Mouse (Mus musculus): ENCODE results near the gene Kat8. TPM values are rescaled to one million over a fixed set of nuclear protein-coding genes. Genes with fewer than 3 reads are reported as not detected.

The Kat8 gene
- polyA plus RNA-seq (2014; fragmentation: Illumina TruSeq; extraction: RNeasy Lipid Tissue Mini Kit (QIAGEN cat#74804); ENCODE audit: low read depth, low replicate concordance) = 8.5 TPM

DNA sequence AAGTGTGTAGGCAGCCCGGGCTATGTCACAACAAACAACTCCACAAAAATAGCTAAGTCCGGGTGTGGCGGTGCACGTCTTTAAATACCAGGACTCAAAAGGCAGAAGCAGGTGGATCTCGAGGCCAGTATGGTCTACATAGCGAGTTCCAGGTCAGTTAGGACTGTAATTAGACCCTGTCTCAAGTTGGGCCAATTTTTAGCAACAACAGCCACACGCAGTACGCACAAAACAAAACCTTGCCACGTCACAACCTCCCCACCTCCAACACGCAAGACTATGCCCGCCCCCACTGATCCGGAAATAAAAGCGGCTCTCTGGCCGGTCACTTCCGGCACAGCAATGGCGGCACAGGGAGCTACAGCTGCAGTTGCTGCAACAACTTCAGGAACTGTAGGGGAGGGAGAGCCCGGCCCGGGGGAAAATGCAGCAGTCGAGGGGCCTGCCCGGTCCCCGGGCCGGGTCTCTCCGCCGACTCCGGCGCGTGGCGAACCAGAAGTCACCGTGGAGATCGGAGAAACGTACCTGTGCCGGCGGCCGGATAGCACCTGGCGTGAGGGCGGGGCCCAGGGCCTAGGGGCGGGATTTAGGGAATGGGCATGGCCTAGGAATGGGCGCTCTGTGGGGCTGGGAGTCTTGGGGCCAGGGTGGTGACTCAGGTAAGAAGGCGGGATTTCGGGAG lies at the start of gene Kat8:
Gene Kat8 (plus strand): TSS at position 327 of the 682 bp plus-strand sequence.

DNA sequence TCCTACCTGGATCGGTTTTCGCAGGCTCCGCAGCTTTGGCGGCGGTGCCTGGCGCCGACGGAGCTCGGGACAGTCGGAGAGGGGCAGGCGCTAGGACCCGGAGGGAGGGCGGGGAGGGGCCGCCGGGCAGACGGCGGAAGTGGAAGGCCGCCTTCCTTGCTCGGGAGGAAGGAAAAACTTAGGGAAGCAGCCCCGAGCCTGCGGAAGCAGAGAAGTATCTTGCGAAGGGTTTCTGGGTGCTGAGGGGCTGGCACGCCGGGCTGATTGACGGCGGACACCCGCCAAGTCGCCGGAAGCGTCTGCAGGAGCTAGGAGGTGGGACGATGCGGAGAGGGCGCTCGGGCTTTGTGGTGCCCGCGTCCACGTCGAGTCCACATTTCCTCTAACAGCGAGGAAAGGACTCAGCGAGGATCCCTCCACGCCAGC lies 36.3 kb upstream of the Kat8 start, which contains the start of gene Zfp646:
Gene Zfp646 (plus strand): TSS at position 181 of the 426 bp plus-strand sequence.

GRCm38 (mm10) chr7:127876467-127877348 lies 35.6 kb upstream of the Kat8 start, which contains the start of gene Zfp668:
Zfp668 (minus strand) TSS chr7:127876828.

GRCm38 (mm10) chr7:127890798-127891197 lies 21.5 kb upstream of the Kat8 start, which contains the start of gene Prss53:
Prss53 (minus strand) TSS chr7:127890970.

DNA sequence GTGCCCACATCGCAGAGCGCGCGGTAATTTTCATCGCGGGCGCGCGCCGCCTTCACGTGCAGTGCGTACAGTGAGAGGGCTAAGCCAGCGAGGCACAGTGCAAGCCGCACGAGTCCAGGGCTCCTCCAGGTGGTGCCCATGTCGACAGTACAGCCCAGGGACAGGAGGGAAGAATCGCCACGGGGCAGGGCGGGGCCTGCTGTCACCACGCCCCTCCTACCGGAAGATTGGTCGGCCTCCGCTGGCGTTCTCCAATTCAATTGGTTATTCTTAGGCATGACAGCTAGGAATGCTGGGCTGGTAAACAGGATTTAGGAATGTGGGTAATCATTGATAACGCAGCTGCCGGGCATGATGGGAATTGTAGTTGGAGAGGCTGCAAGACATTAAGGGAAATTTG lies 16.9 kb upstream of the Kat8 start, which contains the start of the genes Gm21974 and Vkorc1:
Gene Gm21974 (minus strand): TSS at position 13 of the 400 bp plus-strand sequence.
Gene Vkorc1 (minus strand): TSS at position 176 of the 400 bp plus-strand sequence.

DNA sequence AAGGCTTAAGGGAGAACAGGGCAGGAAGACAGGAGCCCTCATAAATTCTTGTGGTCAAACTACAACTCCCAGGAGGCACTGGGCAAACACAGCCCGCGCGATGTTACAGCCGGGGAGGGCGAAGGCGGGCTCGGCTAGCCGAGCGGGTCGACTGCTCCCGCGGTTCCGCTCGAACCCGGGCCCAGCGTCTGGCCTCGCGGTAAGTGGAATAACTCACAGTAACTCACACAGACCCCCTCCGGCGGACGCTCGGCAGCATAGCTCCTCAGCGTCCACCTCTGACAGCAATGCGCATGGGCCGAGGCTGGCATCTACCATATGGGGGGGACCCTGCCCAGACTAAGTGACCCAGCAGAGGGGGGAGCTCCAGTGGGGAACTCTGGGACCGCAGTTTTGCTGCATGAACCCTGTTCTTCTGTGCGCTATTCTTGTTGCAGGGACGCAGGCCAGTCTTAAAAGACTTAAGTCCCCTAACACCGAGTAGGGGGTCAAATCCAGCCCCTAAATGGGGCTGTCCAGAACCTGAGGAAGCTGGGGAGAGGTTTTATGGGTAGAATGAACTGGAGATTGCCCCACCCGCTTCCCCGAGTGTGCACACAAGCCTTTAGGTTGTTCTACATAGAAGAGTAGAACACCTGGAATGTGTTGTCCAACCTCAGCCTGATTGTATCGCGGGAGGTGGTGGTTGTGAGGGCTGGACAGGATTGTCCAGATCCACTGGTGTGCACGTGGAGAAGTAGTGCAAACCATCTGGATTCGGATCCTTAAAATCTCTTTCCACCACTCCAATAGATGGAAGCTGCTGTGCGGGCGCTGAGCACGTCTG lies 8.1 kb upstream of the Kat8 start, which contains the start of gene Bckdk:
Gene Bckdk (plus strand): TSS at position 112 of the 826 bp plus-strand sequence.

GRCm38 (mm10) chr7:127929923-127930322 lies 17.6 kb downstream of the Kat8 start, which contains the start of gene Prss8:
Prss8 (minus strand) TSS chr7:127930104.

DNA sequence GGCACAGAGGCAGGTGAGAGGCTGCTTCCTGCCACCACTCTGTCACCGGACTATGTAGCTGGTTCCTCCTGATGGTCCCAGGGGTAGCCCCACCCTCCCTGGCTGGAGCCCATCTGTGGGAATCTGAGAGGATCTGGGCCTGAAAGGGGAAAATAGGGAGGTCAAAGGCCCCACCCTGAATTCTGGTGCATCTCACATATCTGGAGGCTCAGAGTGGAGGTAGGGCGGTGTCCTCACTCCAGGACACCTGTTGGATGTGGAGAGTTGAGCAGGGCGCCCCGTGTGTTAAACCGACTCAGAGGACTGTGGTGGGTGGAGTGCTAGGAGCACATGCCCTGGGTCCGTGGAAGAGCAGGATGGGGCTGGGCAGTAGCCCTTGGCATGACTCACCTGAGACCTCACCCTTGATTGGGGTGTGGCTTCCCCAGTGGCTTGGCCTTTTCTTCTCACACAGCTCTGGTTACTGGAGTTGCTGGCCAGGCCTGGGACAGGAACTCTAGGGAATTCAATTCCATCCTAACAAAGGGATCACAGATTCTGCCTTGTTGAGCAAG lies 34.2 kb downstream of the Kat8 start, which contains the start of gene Prss36:
Gene Prss36 (minus strand): TSS at position 256 of the 554 bp plus-strand sequence.

GRCm38 (mm10) chr7:127967004-127967921 lies 54.9 kb downstream of the Kat8 start, which contains the start of gene Fus:
Fus (plus strand) TSS chr7:127967457.

Other genes with a start within 250 kb of the Kat8 start
- 5.5 TPM for gene Bcl7c, start 203.6 kb upstream of the Kat8 start, polyA plus RNA-seq (2014; fragmentation: Illumina TruSeq; extraction: RNeasy Lipid Tissue Mini Kit (QIAGEN cat#74804); ENCODE audit: low read depth, low replicate concordance)
- gene Ctf1, start 199.8 kb upstream of the Kat8 start, polyA plus RNA-seq (2014; fragmentation: Illumina TruSeq; extraction: RNeasy Lipid Tissue Mini Kit (QIAGEN cat#74804); ENCODE audit: low read depth, low replicate concordance) = 2.6 TPM
- not detected for gene Ctf2, start 180.3 kb upstream of the Kat8 start, polyA plus RNA-seq (2014; fragmentation: Illumina TruSeq; extraction: RNeasy Lipid Tissue Mini Kit (QIAGEN cat#74804); ENCODE audit: low read depth, low replicate concordance)
- 0.29 TPM for gene Fbxl19, start 168.0 kb upstream of the Kat8 start, polyA plus RNA-seq (2014; fragmentation: Illumina TruSeq; extraction: RNeasy Lipid Tissue Mini Kit (QIAGEN cat#74804); ENCODE audit: low read depth, low replicate concordance)
- gene Orai3, start 142.7 kb upstream of the Kat8 start, polyA plus RNA-seq (2014; fragmentation: Illumina TruSeq; extraction: RNeasy Lipid Tissue Mini Kit (QIAGEN cat#74804); ENCODE audit: low read depth, low replicate concordance) = 5.6 TPM
- 7.7 TPM for gene Setd1a, start 135.8 kb upstream of the Kat8 start, polyA plus RNA-seq (2014; fragmentation: Illumina TruSeq; extraction: RNeasy Lipid Tissue Mini Kit (QIAGEN cat#74804); ENCODE audit: low read depth, low replicate concordance)
- not detected for gene Gm49388, start 126.9 kb upstream of the Kat8 start, polyA plus RNA-seq (2014; fragmentation: Illumina TruSeq; extraction: RNeasy Lipid Tissue Mini Kit (QIAGEN cat#74804); ENCODE audit: low read depth, low replicate concordance)
- 17.3 TPM for gene Hsd3b7, start 111.9 kb upstream of the Kat8 start, polyA plus RNA-seq (2014; fragmentation: Illumina TruSeq; extraction: RNeasy Lipid Tissue Mini Kit (QIAGEN cat#74804); ENCODE audit: low read depth, low replicate concordance)
- 16.9 TPM for gene Stx4a, start 88.2 kb upstream of the Kat8 start, polyA plus RNA-seq (2014; fragmentation: Illumina TruSeq; extraction: RNeasy Lipid Tissue Mini Kit (QIAGEN cat#74804); ENCODE audit: low read depth, low replicate concordance)
- gene Stx1b, start 88.0 kb upstream of the Kat8 start, polyA plus RNA-seq (2014; fragmentation: Illumina TruSeq; extraction: RNeasy Lipid Tissue Mini Kit (QIAGEN cat#74804); ENCODE audit: low read depth, low replicate concordance) = 0.93 TPM
- gene Zfp646, start 36.3 kb upstream of the Kat8 start, polyA plus RNA-seq (2014; fragmentation: Illumina TruSeq; extraction: RNeasy Lipid Tissue Mini Kit (QIAGEN cat#74804); ENCODE audit: low read depth, low replicate concordance) = 7.7 TPM
- gene Zfp668, start 35.7 kb upstream of the Kat8 start, polyA plus RNA-seq (2014; fragmentation: Illumina TruSeq; extraction: RNeasy Lipid Tissue Mini Kit (QIAGEN cat#74804); ENCODE audit: low read depth, low replicate concordance) = 3.4 TPM
- not detected for gene Prss53, start 21.5 kb upstream of the Kat8 start, polyA plus RNA-seq (2014; fragmentation: Illumina TruSeq; extraction: RNeasy Lipid Tissue Mini Kit (QIAGEN cat#74804); ENCODE audit: low read depth, low replicate concordance)
- gene Gm21974, start 17.1 kb upstream of the Kat8 start, polyA plus RNA-seq (2014; fragmentation: Illumina TruSeq; extraction: RNeasy Lipid Tissue Mini Kit (QIAGEN cat#74804); ENCODE audit: low read depth, low replicate concordance) = not detected
- gene Vkorc1, start 16.9 kb upstream of the Kat8 start, polyA plus RNA-seq (2014; fragmentation: Illumina TruSeq; extraction: RNeasy Lipid Tissue Mini Kit (QIAGEN cat#74804); ENCODE audit: low read depth, low replicate concordance) = 40.1 TPM
- gene Bckdk, start 8.4 kb upstream of the Kat8 start, polyA plus RNA-seq (2014; fragmentation: Illumina TruSeq; extraction: RNeasy Lipid Tissue Mini Kit (QIAGEN cat#74804); ENCODE audit: low read depth, low replicate concordance) = 4.7 TPM
- gene Prss8, start 17.6 kb downstream of the Kat8 start, polyA plus RNA-seq (2014; fragmentation: Illumina TruSeq; extraction: RNeasy Lipid Tissue Mini Kit (QIAGEN cat#74804); ENCODE audit: low read depth, low replicate concordance) = not detected
- gene Prss36, start 34.2 kb downstream of the Kat8 start, polyA plus RNA-seq (2014; fragmentation: Illumina TruSeq; extraction: RNeasy Lipid Tissue Mini Kit (QIAGEN cat#74804); ENCODE audit: low read depth, low replicate concordance) = not detected
- gene Fus, start 54.9 kb downstream of the Kat8 start, polyA plus RNA-seq (2014; fragmentation: Illumina TruSeq; extraction: RNeasy Lipid Tissue Mini Kit (QIAGEN cat#74804); ENCODE audit: low read depth, low replicate concordance) = 456 TPM
- gene Pycard, start 81.4 kb downstream of the Kat8 start, polyA plus RNA-seq (2014; fragmentation: Illumina TruSeq; extraction: RNeasy Lipid Tissue Mini Kit (QIAGEN cat#74804); ENCODE audit: low read depth, low replicate concordance) = 2.3 TPM
- not detected for gene Trim72, start 91.4 kb downstream of the Kat8 start, polyA plus RNA-seq (2014; fragmentation: Illumina TruSeq; extraction: RNeasy Lipid Tissue Mini Kit (QIAGEN cat#74804); ENCODE audit: low read depth, low replicate concordance)
- gene Itgam, start 150.1 kb downstream of the Kat8 start, polyA plus RNA-seq (2014; fragmentation: Illumina TruSeq; extraction: RNeasy Lipid Tissue Mini Kit (QIAGEN cat#74804); ENCODE audit: low read depth, low replicate concordance) = 4.1 TPM
- not detected for gene Gm49368, start 150.2 kb downstream of the Kat8 start, polyA plus RNA-seq (2014; fragmentation: Illumina TruSeq; extraction: RNeasy Lipid Tissue Mini Kit (QIAGEN cat#74804); ENCODE audit: low read depth, low replicate concordance)
- gene Itgax, start 217.0 kb downstream of the Kat8 start, polyA plus RNA-seq (2014; fragmentation: Illumina TruSeq; extraction: RNeasy Lipid Tissue Mini Kit (QIAGEN cat#74804); ENCODE audit: low read depth, low replicate concordance) = 0.99 TPM
- gene Itgad, start 241.9 kb downstream of the Kat8 start, polyA plus RNA-seq (2014; fragmentation: Illumina TruSeq; extraction: RNeasy Lipid Tissue Mini Kit (QIAGEN cat#74804); ENCODE audit: low read depth, low replicate concordance) = not detected

All from adrenal gland, adult 10 weeks (tissue).